Mouse (Mus musculus) thymus, postnatal 36 days (tissue): ENCODE data around the gene Dnajc22.

Source experiments
- DNase-seq, 2 experiments: peaks; one replicate each; pipeline ENCODE4 v3.0.0; 2022; ENCODE audit warnings: mixed read lengths in 2 of 2

The Dnajc22 gene

GRCm38 (mm10) chr15:99116539-99116938, 23.6 kb downstream of the Dnajc22 start:
- no peak for DNase-seq

GRCm38 (mm10) chr15:99120814-99121213, 27.8 kb downstream of the Dnajc22 start:
- no peak for DNase-seq

- no peak for DNase-seq
Observed at GRCm38 (mm10) chr15:99122642-99123041, 29.7 kb downstream of the Dnajc22 start.

- DNase-seq: no peak
Observed at GRCm38 (mm10) chr15:99125711-99126080, 32.7 kb downstream of the Dnajc22 start, which contains the start of gene Spats2. Gene Spats2 (plus strand): TSS chr15:99125916.

- DNase-seq: peak; percentile 62 to 64
Observed at GRCm38 (mm10) chr15:99126081-99126815, 33.3 kb downstream of the Dnajc22 start.

GRCm38 (mm10) chr15:99126816-99127365, 33.9 kb downstream of the Dnajc22 start:
- DNase-seq: no peak

- DNase-seq: no peak
Observed at GRCm38 (mm10) chr15:99127851-99128522, 35.0 kb downstream of the Dnajc22 start.

- peak in 1 of 2 experiments; percentile 9 for DNase-seq
Observed at GRCm38 (mm10) chr15:99129441-99129840, 36.5 kb downstream of the Dnajc22 start.

GRCm38 (mm10) chr15:99129956-99130910, 37.3 kb downstream of the Dnajc22 start:
- peak in 1 of 2 experiments; percentile 13 for DNase-seq

- DNase-seq: no peak
Observed at GRCm38 (mm10) chr15:99138389-99138788, 45.4 kb downstream of the Dnajc22 start.

- DNase-seq: peak; percentile 22 to 33
Observed at GRCm38 (mm10) chr15:99139669-99140068, 46.7 kb downstream of the Dnajc22 start.

GRCm38 (mm10) chr15:99150516-99150915, 57.5 kb downstream of the Dnajc22 start:
- no peak for DNase-seq

GRCm38 (mm10) chr15:99151324-99151723, 58.4 kb downstream of the Dnajc22 start:
- DNase-seq: no peak

- peak in 1 of 2 experiments; percentile 23 for DNase-seq
Observed at GRCm38 (mm10) chr15:99153466-99153865, 60.5 kb downstream of the Dnajc22 start.
